ENCODE assay signal across 22 mouse cellular contexts in the genomic region with DNA sequence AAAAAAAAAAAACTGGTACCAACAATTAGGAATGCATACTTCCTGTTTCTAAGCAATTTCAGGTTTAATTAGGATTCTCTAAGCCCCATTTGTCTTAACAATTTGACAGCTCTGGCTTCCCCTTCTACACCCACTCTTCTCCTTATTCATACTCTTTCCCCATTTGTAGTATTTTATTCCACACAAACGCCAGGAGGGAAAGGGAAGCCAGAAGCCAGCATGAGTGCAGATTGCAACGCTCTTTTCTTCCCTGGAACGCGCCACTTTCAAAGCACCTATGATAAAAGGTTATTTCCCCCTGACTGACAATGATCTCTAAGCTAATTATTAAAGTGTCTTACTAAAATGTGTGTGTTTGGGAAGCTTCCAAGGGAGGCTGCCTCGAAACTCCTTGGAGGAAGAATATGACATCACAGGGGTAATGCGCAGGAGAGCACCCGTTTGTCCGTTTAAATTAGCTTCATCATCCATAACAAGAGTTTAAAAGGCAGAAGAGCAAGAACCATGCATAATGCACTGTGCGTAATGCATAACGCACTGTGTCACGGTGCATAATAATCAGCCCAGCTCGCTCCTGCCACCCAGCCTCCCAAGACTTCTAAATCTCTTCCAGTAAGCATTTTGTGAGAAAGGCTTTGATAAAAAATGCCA. TPM values are rescaled to one million over a fixed set of nuclear protein-coding genes. Genes with fewer than 3 reads are reported as not detected.
DNase-seq lines count a peak whose midpoint lies in the region; ATAC-seq and TF ChIP-seq lines count a peak whose summit lies in the region.
"Had no signal": no experiment of that assay in that cellular context is flagged by ENCODE, and none has a peak within 500 bp of the region (broad histone marks: within the 10 kb centered on the region; RNA-seq: fewer than 3 reads in every experiment).

No protein-coding gene starts in this region.

- H3K4me1 ChIP-seq in hindbrain, embryonic 14.5 days (replicated peaks; ENCODE audit: control insufficient read depth, insufficient read depth, low read length): peaks cover 17% of the 10 kb centered on the region
- peaks cover 17% of the 10 kb centered on the region for H3K4me1 ChIP-seq in neural tube, embryonic 13.5 days (replicated peaks)
- no peaks in the 10 kb centered on the region for H3K4me1 ChIP-seq in kidney, adult 2 months (ENCODE audit: control insufficient read depth, insufficient read depth, low read length)
- H3K4me1 ChIP-seq: embryonic facial prominence, embryonic 13.5 days; limb, embryonic 12.5 days; liver, embryonic 15.5 days had no signal

- H3K9me3 ChIP-seq in hindbrain, embryonic 14.5 days (ENCODE audit: control insufficient read depth, low read length): no peaks in the 10 kb centered on the region
- no peaks in the 10 kb centered on the region for H3K9me3 ChIP-seq in neural tube, embryonic 13.5 days
- H3K9me3 ChIP-seq: embryonic facial prominence, embryonic 13.5 days; G1E; limb, embryonic 12.5 days; liver, embryonic 15.5 days had no signal

- peak overlapping the region; percentile 76 for H3K27ac ChIP-seq in hindbrain, embryonic 14.5 days
- H3K27ac ChIP-seq in neural tube, embryonic 13.5 days (replicated peaks): peak overlapping the region; percentile 68
- no peak overlapping the region for H3K27ac ChIP-seq in kidney, adult 2 months (ENCODE audit: insufficient read depth, low read depth, low read length)
- H3K27ac ChIP-seq: embryonic facial prominence, embryonic 13.5 days; left cerebral cortex, adult 2 months; limb, embryonic 12.5 days; liver, embryonic 15.5 days had no signal

- peak overlapping the region; percentile 34 for H3K4me2 ChIP-seq in hindbrain, embryonic 14.5 days (replicated peaks)
- peak overlapping the region; percentile 35 for H3K4me2 ChIP-seq in neural tube, embryonic 13.5 days
- H3K4me2 ChIP-seq: embryonic facial prominence, embryonic 13.5 days; limb, embryonic 12.5 days; liver, embryonic 15.5 days had no signal

- H3K27me3 ChIP-seq in hindbrain, embryonic 14.5 days (ENCODE audit: control insufficient read depth, insufficient read depth, low read length): no peaks in the 10 kb centered on the region
- no peaks in the 10 kb centered on the region for H3K27me3 ChIP-seq in neural tube, embryonic 13.5 days
- H3K27me3 ChIP-seq in kidney, adult 2 months (replicated peaks; ENCODE audit: control insufficient read depth, insufficient read depth, low read length): no peaks in the 10 kb centered on the region
- H3K27me3 ChIP-seq: limb, embryonic 12.5 days; liver, embryonic 15.5 days had no signal

- ATAC-seq in frontal cortex, adult (ENCODE audit: low TSS enrichment): peak; percentile 70
- ATAC-seq in hindbrain, embryonic 14.5 days (ENCODE audit: low FRiP score): peak; percentile 85
- peak; percentile 77; the same call in 1 of the 2 replicates for ATAC-seq in neural tube, embryonic 13.5 days (ENCODE audit: low read depth)

- H3K9ac ChIP-seq in hindbrain, embryonic 14.5 days: no peak overlapping the region
- peak overlapping the region; percentile 0; the same call in 1 of the 2 replicates for H3K9ac ChIP-seq in neural tube, embryonic 13.5 days
- H3K9ac ChIP-seq: embryonic facial prominence, embryonic 13.5 days; limb, embryonic 12.5 days; liver, embryonic 15.5 days had no signal

- TF ChIP-seq CTCF in brain, embryonic 14.5 days (IDR thresholded peaks at IDR 0.05; ENCODE audit: borderline replicate concordance, extremely low read depth, insufficient read depth, insufficient read length): no peak
- TF ChIP-seq CTCF in kidney, adult 2 months (conservative IDR thresholded peaks at IDR 0.05; ENCODE audit: insufficient read depth, insufficient read length, low read depth, low read length): no peak

- H3K36me3 ChIP-seq in hindbrain, embryonic 14.5 days (replicated peaks; ENCODE audit: control insufficient read depth, insufficient read depth): no peaks in the 10 kb centered on the region
- no peaks in the 10 kb centered on the region for H3K36me3 ChIP-seq in neural tube, embryonic 13.5 days
- no peaks in the 10 kb centered on the region for H3K36me3 ChIP-seq in kidney, adult 2 months (ENCODE audit: control insufficient read depth, insufficient read depth, low read length)
- H3K36me3 ChIP-seq: embryonic facial prominence, embryonic 13.5 days; G1E; limb, embryonic 12.5 days; liver, embryonic 15.5 days had no signal

- H3K4me3 ChIP-seq in hindbrain, embryonic 14.5 days (replicated peaks; ENCODE audit: low read length): no peak overlapping the region
- H3K4me3 ChIP-seq in neural tube, embryonic 13.5 days: no peak overlapping the region
- H3K4me3 ChIP-seq in kidney, adult 2 months (ENCODE audit: insufficient read depth, low read depth, low read length): no peak overlapping the region
- H3K4me3 ChIP-seq: embryonic facial prominence, embryonic 13.5 days; left cerebral cortex, adult 2 months; limb, embryonic 12.5 days; liver, embryonic 15.5 days had no signal

- no peak for TF ChIP-seq POLR2A in brain, embryonic 14.5 days (IDR thresholded peaks at IDR 0.05; ENCODE audit: borderline replicate concordance, extremely low read depth, insufficient read depth, insufficient read length, poor library complexity, severe bottlenecking)
- TF ChIP-seq POLR2A in kidney, adult 2 months (IDR thresholded peaks at IDR 0.05; ENCODE audit: low read depth, low read length): no peak

- DNase-seq in frontal cortex, postnatal 10 days (ENCODE audit: low spot score in 2 of 2): no peak
- DNase-seq in brain, embryonic 14.5 days (ENCODE audit: low read depth): peak; percentile 85
- DNase-seq in hindbrain, embryonic 14.5 days (ENCODE audit: low spot score): peak; percentile 61
- no peak for DNase-seq in testis, postnatal 10 days (ENCODE audit: low spot score)
- DNase-seq in kidney, adult 2 months: no peak
- DNase-seq in layer of hippocampus, adult 9-11 months: no peak
- DNase-seq: adrenal gland, postnatal 14 days; cerebellum, postnatal 25 days; gastrocnemius, postnatal 10 days; heart, postnatal 14 days; kidney, adult 11 months; kidney, postnatal 36 days; lung, postnatal 14 days; thymus, postnatal 25 days had no signal

- WGBS in hindbrain, embryonic 14.5 days: 19% methylated on average over 12 of the region's 12 CpGs
- WGBS in neural tube, embryonic 13.5 days: 27% methylated on average over 12 of the region's 12 CpGs
- WGBS in kidney, adult 2 months: 40% methylated on average over 12 of the region's 12 CpGs

RNA-seq across cellular contexts. Expression of gene Dscam, which starts 25.9 kb away (rescaled TPM):
- 15.8 and 32.8 TPM in 2 replicates for polyA plus RNA-seq in brain, embryonic 14.5 days (2012; rRNA removed)
- 17.1 and 17.5 TPM in 2 replicates for polyA plus RNA-seq in hindbrain, embryonic 14.5 days (2014; fragmentation: Nextera tagmentation; extraction: Ambion mirVana)
- 6.7 and 9.1 TPM in 2 replicates for polyA plus RNA-seq in neural tube, embryonic 13.5 days (2015; fragmentation: Nextera tagmentation; extraction: Ambion mirVana)
- 0.06 TPM in 1 of 2 replicates, not detected in the other for polyA plus RNA-seq in kidney, adult 2 months (2012; rRNA removed)
- polyA plus RNA-seq: C2C12; G1E; limb, embryonic 12.5 days; liver, embryonic 15.5 days had no signal

Comparison
In these comparisons a context has a peak if more than half of its experiments do, and no peak if none do; other contexts are left out.
1. DNase-seq: peak in brain, embryonic 14.5 days (single experiment) and hindbrain, embryonic 14.5 days (single experiment); none in frontal cortex, postnatal 10 days (0 of 2), testis, postnatal 10 days (single experiment), kidney, adult 2 months (single experiment) and layer of hippocampus, adult 9-11 months (single experiment).
2. Peak in every context shown above with its lines, with median percentiles within 50 percentile points of each other: ATAC-seq.